Mouse (Mus musculus) A20 (cell line): ENCODE results near the gene Disp2.

ENCODE experiments used
- DNase-seq: peaks from one replicate; pipeline ENCODE4 v3.0.0-alpha.2; 2011; ENCODE audit warnings: low read depth, low spot score

Disp2 gene

DNA sequence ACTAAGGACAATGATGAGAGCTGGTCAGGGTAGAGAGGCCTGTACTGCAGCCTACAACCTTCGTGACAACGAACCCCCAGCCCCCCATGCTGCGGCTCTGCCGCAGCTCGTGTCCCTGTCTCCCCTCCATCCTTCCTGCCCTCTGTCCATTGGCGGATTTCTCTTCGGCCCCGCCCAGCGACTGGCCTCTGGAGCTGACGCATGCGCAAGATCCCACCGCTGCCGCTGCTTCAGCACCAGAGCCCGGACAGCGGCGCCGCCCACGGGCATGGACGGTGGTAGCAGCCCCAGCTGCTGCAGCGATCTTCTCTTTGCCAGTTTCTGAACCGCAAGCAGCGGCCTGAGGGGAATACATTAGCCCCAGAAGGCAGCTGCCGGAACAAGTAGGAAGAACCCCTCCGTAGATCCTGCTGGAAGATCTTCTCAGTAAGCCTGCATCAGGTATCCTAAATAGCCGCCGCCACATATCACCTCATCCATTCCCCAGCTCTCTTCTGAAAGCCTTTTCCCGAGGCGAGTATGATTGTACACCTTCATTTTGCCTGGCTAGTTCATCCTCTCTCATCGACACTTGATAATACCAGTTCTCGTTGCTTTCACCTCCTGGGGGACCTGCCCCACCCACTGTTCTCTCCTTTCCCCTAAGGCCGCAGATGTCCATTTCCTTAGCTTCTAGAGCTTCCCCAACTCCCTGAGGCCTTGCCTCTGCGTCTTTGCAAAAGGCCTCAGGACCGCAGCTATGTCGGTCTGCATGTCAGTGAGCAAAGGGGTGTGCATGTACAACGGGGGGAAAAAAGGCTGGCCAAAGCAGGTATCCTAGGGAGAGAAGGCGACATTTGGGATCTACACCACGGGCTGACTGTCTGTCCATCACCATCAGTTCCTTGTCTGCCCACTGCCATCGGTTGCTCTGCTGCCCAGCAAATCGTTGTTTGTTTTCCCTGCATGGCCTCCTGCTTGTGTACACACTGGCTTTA, at the start of gene Disp2:
Gene Disp2 (plus strand): TSS at position 216 of the 977 bp plus-strand sequence.
- DNase-seq: peak; percentile 77

GRCm38 (mm10) chr2:118729816-118730621, 49.5 kb upstream of the Disp2 start:
- no peak for DNase-seq

- DNase-seq: peak; percentile 38
Observed at GRCm38 (mm10) chr2:118730622-118730915, 49.0 kb upstream of the Disp2 start.

GRCm38 (mm10) chr2:118731981-118732380, 47.5 kb upstream of the Disp2 start:
- no peak for DNase-seq

DNA sequence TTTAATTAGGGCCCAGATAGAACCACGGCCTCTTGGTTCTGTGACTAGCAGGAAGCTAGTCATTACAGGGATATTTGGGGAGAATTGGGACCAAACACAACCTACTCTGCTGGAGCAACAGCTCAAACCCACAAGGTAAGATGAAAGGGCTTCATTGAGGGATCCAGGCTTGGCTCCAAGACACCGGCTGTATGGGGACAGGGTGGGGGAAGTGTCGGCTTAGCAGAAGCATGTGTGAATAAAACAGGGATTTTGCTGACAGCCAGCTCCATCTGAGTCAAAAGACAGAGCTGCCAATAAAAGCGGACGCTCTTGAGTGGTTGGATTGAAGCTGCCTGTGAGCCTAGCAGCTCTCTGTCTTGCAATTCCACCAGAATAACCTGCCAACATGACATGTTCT, 46.2 kb upstream of the Disp2 start:
- DNase-seq: no peak

DNA sequence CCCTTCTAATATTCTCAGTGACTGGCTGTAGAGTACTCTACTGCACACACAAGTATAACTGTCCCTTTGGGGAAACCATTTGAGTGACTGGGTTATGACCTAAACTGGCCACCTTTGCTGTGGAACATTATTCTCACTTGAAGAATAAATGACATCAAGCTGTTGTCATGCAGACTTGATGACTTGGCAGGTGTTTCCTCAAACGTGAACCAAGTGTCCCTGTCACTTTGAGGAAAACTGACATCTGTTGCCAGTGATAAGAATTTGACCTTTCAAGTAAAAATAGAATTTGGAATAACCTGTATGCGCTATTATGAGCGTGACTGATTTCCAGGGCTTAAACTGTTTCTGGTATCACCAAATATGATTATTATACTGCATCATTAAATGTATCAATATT, 39.2 kb upstream of the Disp2 start:
- no peak for DNase-seq

DNA sequence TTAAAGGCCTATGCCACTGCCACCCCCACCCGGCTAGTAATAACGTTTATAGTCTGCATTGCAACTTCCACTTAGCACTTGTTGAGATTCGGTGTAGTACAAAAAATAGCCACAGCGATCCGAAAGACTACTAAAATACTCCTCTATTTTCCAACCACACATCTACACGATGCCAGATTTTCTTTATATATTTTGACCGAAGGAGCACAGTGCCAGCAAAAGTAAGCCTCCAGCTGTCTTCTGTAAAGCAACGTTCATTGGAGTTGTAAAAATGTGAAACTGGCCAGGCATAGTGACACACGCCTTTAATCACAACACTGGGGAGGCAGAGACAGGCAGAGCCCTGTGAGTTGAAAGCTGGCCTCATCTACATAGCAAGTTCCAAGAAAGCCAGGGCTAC, 38.3 kb upstream of the Disp2 start:
- no peak for DNase-seq

GRCm38 (mm10) chr2:118743261-118743943, 36.1 kb upstream of the Disp2 start:
- DNase-seq: peak; percentile 69

- DNase-seq: no peak
Observed at GRCm38 (mm10) chr2:118744621-118745020, 34.9 kb upstream of the Disp2 start.

DNA sequence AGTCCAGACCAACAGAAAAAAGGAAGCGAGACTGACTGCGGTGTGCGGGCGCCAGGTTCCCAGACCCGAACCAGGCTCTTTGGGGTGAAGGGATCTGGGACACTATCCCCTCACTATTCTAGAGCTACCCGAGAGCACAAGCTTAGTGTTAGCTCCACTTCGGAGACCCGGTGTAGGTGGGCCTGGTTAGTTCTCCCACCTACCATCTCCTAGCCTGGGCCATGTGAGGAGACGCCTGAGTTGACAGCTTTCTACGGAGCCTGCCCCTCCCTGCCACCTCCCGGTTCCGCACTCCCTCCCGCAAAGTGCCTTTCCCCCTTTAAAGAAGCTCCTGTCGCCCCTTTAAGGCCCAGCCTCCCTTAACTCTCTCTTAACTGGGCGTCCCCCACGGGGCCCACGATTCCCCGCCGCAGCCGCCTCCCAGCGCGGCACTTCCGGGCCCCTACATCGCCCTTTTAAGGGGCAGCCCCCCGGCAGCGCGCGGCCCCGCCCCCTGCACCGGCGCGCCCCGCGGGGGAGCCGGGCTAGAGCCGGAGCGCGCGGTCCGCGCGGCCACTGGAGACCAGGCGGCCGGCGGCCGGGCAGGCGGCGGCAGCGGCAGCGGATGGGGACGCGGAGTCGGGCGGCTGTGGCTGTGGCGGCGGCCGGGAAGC, 34.2 kb upstream of the Disp2 start, which contains the start of gene Inafm2:
Gene Inafm2 (plus strand): TSS at position 527 of the 653 bp plus-strand sequence.
- DNase-seq: peak; percentile 93

- peak; percentile 68 for DNase-seq
Observed at GRCm38 (mm10) chr2:118745915-118746901, 33.3 kb upstream of the Disp2 start.

DNA sequence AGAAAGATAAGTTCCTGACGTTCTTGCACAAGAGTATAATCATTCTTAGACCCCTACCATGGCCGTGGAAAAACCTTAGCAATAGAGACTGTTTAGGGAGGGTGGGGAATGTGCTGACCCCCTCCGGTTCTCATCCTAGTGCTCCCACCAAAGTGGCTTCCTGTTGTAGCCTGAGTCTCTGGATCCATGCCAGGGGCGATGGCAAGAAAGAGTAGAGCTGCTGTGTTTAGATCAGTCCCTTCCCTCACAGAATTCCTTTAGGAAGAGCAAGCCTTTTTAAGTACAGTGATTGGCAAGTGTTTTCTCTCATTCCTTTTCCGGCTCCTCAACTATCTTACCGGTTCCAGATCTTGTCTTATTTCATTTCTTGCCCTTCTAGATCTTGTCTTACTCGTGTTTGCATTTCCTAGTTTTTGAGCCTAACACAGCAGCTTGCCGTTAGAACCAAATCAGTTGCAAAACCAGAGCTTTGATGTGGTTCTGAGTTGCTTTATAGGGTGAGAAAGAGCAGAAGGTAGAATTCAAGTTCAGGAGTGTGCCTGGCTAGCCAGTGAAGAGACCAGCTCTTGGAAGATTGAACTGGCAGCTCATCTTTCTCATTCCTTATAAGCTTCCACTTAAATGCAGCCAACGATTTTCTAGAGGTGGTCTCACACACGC, 32.1 kb upstream of the Disp2 start:
- DNase-seq: no peak

- no peak for DNase-seq
Observed at GRCm38 (mm10) chr2:118749341-118749884, 30.1 kb upstream of the Disp2 start.

DNA sequence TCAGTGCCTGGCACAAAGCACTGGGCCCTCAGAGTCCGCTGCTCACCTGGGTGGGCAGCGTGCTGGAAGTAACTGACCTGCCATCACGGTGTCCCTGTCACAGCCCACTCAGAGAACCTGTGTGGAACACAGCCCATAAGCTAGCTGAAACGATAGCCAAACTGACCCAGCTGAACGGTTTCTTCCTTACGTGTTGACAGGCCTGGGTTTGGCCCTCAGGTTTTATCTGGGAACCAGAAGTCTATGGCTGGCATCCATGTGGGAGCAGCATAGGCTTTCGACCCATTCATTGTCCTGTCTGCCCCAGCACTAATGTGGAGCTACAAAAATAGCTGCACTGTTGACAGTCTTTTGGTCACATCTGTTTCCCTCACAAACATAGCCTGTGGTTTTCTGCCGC, 29.0 kb upstream of the Disp2 start:
- DNase-seq: no peak

GRCm38 (mm10) chr2:118751896-118752791, 27.4 kb upstream of the Disp2 start:
- no peak for DNase-seq

- no peak for DNase-seq
Observed at GRCm38 (mm10) chr2:118752792-118753108, 26.8 kb upstream of the Disp2 start.

DNA sequence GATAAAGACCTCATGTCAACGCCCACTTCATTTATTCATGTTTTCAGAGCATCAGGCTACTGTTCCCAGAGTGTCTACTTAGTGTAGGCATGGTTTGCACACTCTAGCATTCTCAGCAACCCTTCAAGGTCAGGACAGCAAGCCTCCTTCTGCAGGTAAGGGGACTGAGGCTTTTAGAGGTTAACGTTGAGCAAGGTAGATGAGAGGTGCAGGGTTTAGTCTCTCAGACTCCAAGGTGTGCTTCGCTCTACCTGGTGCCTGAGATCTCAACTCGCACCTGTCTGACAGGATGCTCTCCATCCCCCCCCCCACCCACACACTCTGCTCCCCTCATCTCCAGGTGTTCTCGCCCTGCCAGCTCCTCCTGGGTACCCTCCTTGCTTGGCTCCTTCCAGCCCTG, 25.4 kb upstream of the Disp2 start:
- no peak for DNase-seq

GRCm38 (mm10) chr2:118755407-118755806, 24.1 kb upstream of the Disp2 start:
- DNase-seq: no peak

- no peak for DNase-seq
Observed at GRCm38 (mm10) chr2:118756103-118756502, 23.4 kb upstream of the Disp2 start.
